Mouse (Mus musculus) WW6 (cell line): ENCODE measurements around the gene Clstn1.

Experiments
- DNase-seq: peaks from one replicate; pipeline ENCODE4 v3.0.0-alpha.2; 2013; ENCODE audit warnings: low read depth, low spot score

The Clstn1 gene

DNA sequence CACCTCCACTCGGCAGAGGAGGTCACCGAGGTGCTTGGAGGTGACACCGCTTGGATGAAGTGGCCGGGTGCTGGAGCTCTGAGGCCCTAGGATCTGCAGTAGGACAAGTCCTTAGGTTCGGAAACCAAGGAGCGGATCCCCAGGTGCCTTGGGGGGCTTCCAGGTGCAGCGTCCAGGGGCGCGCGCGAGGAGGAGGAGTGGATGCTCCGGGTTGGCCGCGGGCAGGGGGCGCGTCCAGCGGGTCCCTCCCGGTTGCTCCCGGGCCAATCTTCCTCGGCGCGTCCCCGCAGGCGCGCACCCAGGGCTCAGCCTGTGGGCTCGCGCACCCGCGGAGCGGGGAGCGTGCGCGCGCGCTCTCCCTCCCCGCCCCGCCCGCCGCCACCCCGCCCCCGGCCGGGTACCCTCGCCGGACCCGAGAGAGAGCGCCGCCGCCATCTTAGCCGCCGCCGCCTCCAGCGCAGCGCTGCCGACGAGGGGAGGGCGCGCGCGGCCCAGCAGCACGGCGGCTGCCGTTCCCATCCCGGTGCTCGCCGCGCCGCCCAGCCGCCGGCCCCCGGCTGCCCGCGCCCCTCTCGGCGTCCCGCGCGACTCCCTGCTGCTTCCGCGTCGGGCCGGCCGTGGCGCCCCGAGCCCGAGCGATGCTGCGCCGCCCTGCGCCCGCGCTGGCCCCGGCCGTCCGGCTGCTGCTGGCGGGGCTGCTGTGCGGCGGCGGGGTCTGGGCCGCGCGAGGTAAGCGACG, at the start of gene Clstn1:
Gene Clstn1, plus strand, starts transcription at position 425 of the 739 bp plus-strand sequence.
- DNase-seq = no peak

- no peak for DNase-seq
Observed at GRCm38 (mm10) chr4:149539441-149539840, 46.8 kb upstream of the Clstn1 start.

DNA sequence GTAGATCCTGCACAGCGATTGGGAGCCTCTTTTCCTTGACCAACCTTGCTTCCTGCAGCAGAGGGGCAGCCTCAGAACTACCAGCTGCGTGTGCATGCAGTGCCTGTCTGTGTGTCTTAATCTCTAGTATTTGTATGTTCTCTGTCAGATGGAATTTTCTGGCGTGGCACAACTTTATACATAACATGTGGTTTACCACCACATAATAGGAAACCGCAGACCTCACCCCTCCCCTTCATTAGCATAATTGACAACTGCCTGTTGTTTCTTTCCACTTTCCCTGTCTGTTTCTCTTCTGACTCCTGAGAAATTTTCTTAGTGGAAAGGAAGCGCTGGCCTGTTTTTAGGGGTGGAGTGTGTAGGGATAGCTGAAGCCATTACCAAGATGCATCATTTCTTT, 44.3 kb upstream of the Clstn1 start:
- DNase-seq = no peak

- DNase-seq = no peak
Observed at GRCm38 (mm10) chr4:149542431-149542830, 43.8 kb upstream of the Clstn1 start.

DNA sequence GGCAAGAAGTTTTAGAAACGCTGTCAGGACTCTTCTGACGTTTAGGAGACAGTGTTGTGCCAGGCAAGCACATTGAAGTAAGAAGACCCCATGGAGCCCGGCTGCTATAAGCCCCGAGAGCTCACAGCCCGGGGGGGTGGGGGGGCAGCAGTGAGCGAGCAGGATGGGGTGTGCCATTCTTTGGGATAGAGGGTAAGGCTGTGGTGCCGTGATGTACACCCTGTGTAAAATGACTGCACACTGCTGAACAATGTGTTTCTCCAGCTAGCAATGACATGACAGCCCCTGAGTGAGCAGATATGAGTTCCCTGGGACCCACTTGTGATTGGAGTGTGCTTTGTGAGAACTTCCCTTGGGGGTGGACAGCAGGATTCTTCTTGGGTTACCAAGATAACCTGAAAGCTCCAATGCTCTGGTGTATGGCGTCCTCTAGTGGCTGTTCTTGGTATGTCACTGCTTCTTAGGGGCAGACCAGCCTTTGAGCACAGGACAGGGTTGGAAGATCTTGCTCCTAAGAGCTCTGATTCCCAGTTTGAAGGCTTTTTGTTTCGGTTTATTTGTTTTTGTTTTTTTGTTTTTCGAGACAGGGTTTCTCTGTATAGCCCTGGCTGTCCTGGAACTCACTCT, 43.2 kb upstream of the Clstn1 start:
- no peak for DNase-seq

GRCm38 (mm10) chr4:149544892-149545291, 41.4 kb upstream of the Clstn1 start:
- DNase-seq = no peak

DNA sequence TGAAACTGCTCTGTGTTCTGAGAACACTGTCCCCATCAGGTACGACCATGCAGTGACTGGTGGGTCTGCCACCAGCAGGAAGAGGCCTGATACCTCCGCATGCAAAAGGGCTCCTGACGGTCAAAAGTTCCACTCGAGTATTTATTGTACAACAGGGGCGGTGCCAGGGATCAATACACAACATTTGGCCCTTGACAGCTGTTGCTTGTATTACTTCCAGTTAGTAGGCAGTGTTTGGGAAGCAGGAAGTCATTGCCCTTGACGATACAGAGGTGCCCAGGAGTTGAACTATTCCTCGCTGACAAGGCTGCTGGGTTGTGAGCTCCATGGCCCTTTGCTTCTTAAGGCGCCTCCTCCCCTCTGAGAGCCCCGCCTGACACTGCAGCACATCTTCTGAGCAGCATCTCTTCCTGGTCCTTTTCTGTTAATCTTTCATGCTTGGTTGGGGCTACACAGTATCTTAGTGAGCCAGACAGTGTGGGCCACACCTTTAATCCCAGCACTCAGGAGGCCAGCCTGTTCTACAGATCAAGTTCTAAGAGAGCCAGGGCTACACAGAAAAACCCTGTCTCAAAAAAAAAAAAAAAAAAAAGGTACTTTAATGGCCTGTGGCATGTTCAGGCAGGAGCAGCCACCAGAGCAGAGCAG, 39.3 kb upstream of the Clstn1 start:
- no peak for DNase-seq

DNA sequence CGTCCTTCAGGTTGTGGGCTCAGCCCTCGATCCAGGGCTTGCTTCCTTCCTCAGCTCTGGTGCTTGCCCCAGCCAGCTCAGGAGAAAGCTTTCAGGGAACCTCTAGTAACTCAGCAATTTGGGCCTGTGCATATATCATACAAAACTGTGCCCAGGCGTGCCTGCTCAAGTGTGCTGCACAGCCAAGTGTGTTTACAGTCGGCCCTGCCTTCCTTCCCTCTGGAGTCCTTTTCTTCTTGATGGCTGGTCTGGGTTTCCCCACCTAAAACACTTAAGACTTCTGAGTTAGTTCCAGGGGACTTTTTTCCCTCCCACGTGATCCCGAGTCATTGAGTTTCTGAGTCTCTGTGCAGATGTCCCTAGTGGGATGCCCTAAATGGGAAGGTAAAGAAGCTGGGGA, 38.7 kb upstream of the Clstn1 start:
- DNase-seq = no peak

DNA sequence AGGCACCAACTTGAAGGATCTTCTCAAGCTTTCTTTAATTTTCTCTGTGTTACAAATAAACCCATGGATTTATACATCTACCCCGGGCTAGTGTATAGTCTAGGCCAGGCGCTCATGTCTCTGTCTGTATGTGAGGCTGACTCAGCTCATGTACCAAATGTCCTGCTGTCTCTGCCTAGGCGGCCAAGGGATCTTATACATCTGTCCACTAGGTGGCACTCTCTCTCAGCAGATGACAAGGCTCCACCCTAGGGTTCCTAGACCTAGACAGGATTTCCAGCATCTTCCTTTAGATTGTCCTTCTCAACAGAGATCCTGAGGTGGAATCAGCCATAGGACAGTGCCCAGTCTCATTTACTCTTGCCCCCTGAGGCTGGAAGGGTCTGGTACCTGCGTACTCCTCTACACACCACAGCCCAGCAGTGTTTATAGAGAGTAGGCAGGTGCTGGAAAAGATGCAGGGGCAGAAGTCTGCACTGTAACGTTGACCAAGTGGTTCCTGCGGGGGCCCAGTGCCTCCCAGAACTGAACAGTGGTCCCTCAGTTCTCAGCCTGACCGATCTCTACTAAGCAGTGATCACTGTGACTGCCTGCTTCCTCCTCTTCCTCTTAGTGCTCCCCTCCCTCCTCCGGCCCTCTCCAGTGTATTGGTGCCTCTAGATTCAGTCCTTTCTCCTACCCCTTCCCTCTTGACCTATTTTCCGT, 36.9 kb upstream of the Clstn1 start:
- DNase-seq = peak; percentile 50

DNA sequence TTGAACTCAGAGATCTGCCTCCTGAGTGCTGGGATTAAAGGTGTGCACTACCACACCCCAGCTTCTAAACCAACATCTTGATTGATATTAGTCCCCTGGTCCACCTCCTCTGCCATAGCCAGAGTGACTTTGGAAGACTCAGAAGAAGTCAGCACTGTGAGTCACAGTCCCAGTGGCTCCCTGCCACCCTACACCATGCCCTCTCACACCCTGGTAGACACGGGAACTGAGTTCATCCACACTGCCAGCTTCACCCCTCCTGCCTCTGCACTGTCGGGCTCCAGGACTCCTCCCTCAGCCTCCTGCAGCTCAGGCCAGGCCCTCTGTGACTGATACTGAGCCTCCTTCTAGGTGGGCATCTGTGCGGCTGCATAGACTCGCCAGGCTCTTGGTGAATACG, 35.4 kb upstream of the Clstn1 start:
- DNase-seq = no peak

DNA sequence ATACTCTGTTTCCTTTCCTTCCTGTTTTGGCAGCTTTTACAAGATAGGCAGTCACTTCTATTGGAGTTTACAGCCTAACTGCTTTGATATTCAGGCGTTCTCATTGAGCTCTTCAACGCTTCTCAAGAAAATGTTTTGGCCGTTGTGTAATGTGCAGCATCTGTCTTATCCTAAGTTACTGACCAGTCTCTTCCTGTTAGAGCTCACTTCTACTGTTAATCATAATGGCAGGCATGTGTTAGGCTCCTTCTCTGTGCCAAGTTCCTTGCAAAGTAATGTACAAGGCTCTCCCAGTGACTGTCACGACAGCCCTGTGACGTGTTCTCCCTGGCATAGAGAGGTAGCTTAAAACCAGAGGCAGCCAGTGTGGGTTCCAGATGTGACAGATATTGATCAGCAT, 34.6 kb upstream of the Clstn1 start:
- no peak for DNase-seq

DNA sequence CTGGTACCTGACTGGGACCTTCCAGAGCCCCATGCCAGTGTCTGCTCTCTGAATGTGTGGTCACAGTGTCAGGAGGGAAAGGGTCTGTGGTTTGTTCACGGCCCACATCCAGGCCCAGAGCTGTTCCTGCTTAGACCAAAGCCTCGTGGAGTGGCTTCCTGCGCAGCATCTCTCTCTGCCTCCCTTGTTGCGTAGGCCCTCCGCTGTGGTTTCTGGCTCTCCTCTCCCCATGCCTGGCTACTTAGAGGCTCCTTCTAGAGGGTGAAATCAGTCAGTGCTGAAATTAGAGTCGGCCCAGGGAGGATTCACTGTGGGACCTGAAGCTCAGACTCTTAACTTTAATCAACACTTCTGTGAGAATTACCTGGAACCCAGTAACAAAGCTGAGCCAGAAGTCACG, 32.4 kb upstream of the Clstn1 start:
- no peak for DNase-seq

DNA sequence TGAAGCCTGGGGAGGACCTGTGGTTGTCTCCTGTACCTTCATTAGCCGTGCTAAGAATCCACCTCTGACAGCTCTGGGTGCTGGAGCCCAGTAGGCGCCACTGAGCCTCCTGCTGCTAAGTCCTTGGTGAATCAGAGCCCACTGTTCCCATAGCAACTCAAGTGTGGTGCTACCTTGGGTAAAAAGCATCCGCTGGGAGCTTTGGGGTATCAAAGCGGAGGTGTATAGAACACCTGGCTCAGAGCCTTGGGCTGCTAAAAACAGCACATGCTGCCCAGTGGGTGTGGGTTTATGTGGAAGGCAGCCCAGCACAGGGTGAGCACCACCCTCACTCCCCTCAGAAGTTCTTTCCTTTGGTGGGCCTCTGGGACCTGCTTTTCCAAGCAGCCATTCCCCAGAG, 30.2 kb upstream of the Clstn1 start:
- DNase-seq = no peak

DNA sequence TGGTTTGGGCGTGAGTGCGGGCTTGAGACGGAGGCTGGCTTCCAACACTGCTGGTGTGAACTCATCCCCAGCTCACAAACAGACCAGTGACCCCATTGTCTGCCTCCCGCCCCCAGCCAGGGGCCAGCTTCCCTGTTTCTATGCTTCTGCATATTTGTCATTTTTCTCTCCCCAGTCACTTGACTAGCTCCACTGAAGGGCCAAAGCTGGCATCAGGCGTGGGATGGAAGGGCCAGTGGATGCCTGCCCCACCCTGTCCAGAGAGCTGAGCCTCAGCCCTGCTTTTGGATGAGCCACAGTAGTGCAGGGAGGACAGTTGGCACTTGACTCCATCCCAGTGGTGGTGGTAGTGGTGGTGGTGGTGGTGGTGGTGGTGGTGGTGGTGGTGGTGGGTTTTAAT, 28.4 kb upstream of the Clstn1 start:
- no peak for DNase-seq

DNA sequence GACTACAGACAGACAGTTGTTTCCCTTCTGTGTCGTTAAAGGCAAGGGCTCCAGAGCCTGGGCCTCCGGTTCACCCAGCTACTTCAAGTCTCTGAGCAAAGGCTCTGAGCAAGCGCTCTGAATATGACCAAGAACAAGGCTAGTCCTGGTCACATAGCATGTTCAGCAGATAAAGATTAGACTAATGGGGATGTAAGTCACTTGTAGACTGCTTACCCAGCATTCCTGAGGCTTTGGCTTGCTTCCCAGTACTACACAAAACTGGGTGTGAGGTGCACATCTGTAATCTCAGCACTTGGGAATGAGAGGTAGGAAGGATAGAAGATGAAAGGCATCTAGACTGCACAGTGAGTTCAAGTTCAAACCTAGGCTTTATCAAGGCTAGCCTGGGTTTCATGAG, 27.9 kb upstream of the Clstn1 start:
- DNase-seq = no peak

DNA sequence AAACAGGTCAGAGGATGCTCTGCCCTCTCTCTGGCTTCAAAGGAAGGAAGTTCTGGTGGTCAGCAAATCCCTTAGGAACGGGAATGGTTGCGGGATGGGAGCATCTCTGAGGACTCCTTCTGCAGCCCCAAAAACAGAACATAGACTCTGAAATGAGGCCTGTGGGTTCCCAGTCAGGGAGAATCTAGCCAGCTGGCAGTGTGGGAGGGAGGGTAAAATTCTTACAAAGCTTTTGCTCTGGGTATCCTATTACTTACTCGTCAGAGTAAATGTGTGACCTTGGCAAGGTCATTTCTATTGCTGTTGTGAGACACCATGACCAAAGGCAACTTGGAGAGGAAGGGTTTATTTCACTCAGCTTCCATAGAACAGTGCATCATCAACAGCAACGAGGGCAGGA, 24.9 kb upstream of the Clstn1 start:
- DNase-seq = no peak

GRCm38 (mm10) chr4:149561986-149562904, 24.0 kb upstream of the Clstn1 start:
- DNase-seq = no peak

DNA sequence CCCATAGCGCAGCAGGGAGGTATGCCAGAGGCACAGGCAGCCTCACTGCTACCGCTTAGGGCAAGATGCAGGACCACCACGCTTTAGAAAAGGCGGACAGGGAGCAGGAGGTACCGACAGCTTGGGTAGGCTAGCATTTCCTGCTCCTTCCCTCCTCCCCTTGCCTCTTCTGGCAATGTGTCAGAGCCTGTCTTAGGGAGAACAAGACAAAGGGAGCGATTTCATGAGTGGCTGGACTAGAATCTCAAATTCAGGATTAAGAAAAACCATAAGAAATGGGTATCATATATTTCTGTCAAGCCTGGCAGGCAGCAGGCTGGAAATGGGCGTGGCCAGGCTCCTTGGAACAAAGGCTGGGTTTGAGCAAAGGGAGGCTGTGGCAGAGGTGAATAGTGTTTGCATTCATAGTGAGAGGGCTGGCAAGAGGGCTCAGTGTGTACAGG, 23.3 kb upstream of the Clstn1 start:
- DNase-seq = no peak

- DNase-seq = no peak
Observed at GRCm38 (mm10) chr4:149563941-149564361, 22.3 kb upstream of the Clstn1 start.

DNA sequence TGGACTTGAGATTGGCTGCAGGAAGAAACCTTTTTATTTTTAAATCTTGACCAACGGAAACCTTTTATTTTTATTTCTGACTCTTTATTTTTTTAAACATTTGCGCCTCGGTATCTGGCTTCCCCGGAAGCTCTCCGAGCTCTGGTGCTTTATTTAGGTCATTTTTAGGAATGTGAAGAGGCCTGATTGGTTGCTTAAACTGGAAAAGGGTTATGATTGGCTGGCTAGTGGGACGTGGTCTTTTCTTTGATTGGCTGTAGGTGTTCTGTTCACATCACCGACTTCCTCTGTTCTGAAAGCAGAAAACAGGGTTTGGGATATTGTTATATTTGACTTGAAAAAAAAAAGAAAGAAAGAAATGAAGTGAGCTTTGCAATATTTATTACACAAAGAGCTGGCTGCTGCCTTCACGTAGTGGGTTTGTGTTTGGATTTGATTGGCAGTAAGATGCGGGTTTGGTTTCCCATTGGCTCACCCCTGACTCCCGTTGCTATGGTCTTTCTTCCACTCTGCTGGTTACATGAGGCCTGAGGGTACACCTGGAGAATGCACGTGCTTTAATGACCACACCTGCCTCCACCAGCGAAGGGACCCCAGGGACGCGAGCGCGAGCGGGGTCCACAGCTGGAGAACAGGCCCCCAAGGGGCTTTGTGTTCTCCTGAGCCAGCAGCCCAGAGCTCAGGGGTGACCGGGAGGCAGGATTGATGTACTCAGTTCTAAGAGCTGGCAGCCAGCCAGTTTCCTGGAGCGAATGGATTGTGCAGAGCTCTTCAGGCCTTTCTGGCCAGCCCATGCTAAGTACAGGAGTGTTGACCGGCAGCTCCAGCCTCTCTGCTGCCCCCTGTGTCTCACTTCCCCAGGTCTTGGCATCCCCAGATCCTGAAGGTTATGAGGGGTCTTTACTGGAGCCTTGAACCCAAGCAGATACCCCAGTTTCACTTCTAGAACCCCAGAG, 21.5 kb upstream of the Clstn1 start:
- DNase-seq = no peak
